Mouse (Mus musculus): ENCODE measurements around the gene Rnf167.

The Rnf167 gene

DNA sequence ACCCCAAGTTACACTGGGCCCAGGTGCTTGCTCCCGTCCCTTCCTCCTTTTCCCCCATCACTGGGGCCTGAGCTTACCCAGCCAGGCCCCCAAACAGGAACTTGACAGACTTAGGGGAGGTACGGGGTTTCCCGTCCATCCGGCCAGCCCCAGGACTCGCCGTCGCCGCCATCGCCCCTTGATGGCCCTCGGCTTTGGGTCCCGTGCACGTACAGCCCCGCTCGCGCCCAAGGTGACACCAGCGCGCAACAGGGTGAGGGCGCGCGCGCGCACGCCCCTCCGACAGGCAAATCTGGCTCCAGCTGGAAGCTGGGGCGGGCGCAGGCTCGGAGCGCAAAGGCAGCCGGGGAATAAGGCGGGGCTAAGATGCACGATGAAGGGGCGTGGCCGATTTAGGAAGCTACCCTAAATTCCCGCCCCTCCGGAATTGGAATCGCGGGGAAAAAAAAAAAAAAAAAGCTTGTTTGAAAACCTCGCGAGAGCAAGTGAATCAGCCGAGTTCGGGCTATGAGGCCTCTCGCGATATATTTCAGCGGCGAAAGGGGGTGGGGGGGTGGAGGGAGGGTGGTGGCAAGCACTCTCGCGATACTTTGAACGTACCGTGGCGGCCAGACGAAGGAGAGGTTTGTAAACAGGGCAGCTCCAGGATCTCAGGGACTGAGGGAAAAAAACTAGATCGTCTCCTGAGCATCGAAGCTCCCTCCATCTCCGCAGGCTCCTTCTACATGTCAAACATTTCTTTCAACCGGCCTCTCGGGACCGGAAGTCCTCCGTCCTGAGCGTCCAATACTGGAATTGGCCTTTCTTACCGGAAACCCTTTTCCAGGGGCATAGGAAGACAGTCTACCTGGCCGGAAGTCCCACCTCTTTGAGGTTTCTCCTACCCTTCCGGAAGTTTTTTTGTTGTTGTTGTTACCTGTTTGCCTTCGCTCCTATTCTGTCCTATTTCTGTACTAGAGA lies at the start of gene Rnf167, which contains the start of gene Slc25a11:
Gene Rnf167, plus strand, starts transcription at position 545 of the 960 bp plus-strand sequence.
Gene Slc25a11, minus strand, starts transcription at position 789 of the 960 bp plus-strand sequence.
- in situ Hi-C loops (cut with MboI; ENCODE audit: low pct_unique_long_range_greater_than_20kb in 1 of 2, low sequenced_read_pairs in 2 of 2, unreplicated experiment in 1 of 2), result no loop called here

- in situ Hi-C loops (cut with MboI; ENCODE audit: low pct_unique_long_range_greater_than_20kb in 1 of 2, low sequenced_read_pairs in 2 of 2, unreplicated experiment in 1 of 2), result no loop called here
Measured at GRCm38 (mm10) chr11:70597301-70597700, 49.7 kb upstream of the Rnf167 start.

- in situ Hi-C loops (cut with MboI; ENCODE audit: low pct_unique_long_range_greater_than_20kb in 1 of 2, low sequenced_read_pairs in 2 of 2, unreplicated experiment in 1 of 2), result no loop called here
Measured at GRCm38 (mm10) chr11:70598451-70598953, 48.5 kb upstream of the Rnf167 start.

DNA sequence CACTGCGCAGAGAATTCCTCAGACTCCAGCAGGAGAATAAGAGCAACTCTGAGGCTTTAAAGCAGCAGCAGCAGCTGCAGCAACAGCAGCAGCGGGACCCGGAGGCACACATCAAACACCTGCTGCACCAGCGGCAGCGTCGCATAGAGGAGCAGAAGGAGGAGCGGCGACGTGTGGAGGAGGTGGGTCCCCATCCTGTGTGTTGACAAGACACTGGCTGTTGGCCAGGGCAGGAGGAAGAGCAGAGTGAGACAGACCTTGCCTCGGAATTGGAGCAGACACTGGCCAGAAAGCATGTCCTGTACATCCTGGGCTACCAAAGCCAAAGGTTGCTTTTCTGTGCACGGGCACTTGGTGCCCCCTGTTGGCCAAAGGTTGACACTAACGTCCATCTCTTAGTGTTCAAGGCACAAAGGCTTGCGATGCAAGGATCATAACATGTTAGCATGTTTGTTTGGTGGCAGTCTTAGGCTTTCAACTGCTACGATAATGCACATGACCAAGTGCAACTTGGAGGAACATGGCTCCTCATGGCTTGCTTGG lies 41.9 kb upstream of the Rnf167 start:
- in situ Hi-C loops (cut with MboI; ENCODE audit: low pct_unique_long_range_greater_than_20kb in 1 of 2, low sequenced_read_pairs in 2 of 2, unreplicated experiment in 1 of 2), result loop anchor here in 1 of 2 experiments (25.0 kb wide), 1 partner anchor 193 kb away; the partner anchor contains the start of gene Pelp1

DNA sequence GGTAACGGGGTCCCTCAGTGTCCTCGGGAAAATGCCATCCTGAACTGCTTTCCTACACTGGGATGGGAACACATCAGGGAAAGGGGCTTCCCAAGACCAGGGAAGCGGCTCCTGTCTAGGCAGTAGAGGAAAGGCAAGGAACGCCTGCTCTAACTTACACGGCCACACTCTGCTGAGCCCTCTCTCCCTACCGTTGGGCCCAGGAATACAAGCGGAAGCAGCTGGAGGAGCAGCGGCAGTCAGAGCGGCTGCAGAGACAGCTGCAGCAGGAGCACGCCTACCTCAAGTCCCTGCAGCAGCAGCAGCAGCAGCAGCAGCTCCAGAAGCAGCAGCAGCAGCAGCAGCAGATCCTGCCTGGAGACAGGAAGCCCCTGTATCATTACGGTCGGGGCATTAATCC lies 40.3 kb upstream of the Rnf167 start:
- in situ Hi-C loops (cut with MboI; ENCODE audit: low pct_unique_long_range_greater_than_20kb in 1 of 2, low sequenced_read_pairs in 2 of 2, unreplicated experiment in 1 of 2), result loop anchor here in 1 of 2 experiments (25.0 kb wide), 1 partner anchor 194 kb away; the partner anchor contains the start of gene Pelp1

- in situ Hi-C loops (cut with MboI; ENCODE audit: low pct_unique_long_range_greater_than_20kb in 1 of 2, low sequenced_read_pairs in 2 of 2, unreplicated experiment in 1 of 2), result loop anchor here in 1 of 2 experiments (25.0 kb wide), 1 partner anchor 195 kb away; the partner anchor contains the start of gene Pelp1
Measured at GRCm38 (mm10) chr11:70607611-70608010, 39.4 kb upstream of the Rnf167 start.

- in situ Hi-C loops (cut with MboI; ENCODE audit: low pct_unique_long_range_greater_than_20kb in 1 of 2, low sequenced_read_pairs in 2 of 2, unreplicated experiment in 1 of 2), result loop anchor here in 1 of 2 experiments (25.0 kb wide), 1 partner anchor 196 kb away; the partner anchor contains the start of gene Pelp1
Measured at GRCm38 (mm10) chr11:70608381-70609066, 38.5 kb upstream of the Rnf167 start.

DNA sequence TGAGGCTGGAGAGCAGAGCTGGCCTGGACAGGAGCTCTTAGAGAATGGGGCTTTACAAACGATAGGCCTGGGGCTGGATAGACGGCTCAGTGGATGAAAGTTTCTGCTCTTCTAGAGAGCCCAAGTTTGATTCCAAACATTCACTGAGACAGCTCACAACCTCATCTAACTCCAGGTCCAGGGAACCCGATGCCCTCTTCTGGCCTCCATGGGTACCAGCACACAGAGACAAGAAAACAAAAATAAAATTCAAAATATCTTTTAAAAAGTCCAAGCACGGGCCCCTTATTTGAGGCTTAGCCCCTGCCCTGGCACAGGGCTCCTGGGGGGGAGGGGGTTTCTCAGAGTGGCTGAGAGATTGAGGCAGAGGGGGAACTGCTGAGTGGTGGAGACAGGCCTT lies 36.3 kb upstream of the Rnf167 start:
- in situ Hi-C loops (cut with MboI; ENCODE audit: low pct_unique_long_range_greater_than_20kb in 1 of 2, low sequenced_read_pairs in 2 of 2, unreplicated experiment in 1 of 2), result loop anchor here (10.0 to 25.0 kb wide), 3 partner anchors 86 to 198 kb away; partner anchors contain the start of genes Pelp1 (in 2 of the 2) and Psmb6 (in 1 of the 2)

GRCm38 (mm10) chr11:70612505-70612904 lies 34.5 kb upstream of the Rnf167 start:
- in situ Hi-C loops (cut with MboI; ENCODE audit: low pct_unique_long_range_greater_than_20kb in 1 of 2, low sequenced_read_pairs in 2 of 2, unreplicated experiment in 1 of 2), result loop anchor here (10.0 to 25.0 kb wide), 3 partner anchors 88 to 200 kb away; partner anchors contain the start of genes Pelp1 (in 2 of the 2) and Psmb6 (in 1 of the 2)

DNA sequence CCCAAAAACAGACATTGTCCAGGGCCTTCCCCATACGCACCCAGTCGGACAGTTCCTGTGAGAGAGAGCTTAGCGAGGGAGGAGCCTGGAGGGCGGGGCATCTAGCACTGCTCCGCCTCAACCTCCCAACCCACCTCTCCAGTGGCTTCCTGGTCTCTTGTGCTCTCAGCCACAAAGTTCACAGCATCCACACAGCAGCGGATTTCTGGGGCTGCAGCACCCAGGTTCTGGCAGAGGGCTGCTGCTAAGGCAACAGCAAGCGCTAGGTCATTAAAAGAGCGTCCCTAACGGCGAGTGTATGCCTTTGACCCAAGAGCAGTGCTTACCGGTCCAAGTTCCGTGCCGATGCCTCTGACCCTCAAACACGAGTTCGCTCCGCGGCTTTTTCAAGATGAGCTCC lies 32.0 kb upstream of the Rnf167 start:
- in situ Hi-C loops (cut with MboI; ENCODE audit: low pct_unique_long_range_greater_than_20kb in 1 of 2, low sequenced_read_pairs in 2 of 2, unreplicated experiment in 1 of 2), result loop anchor here (5.0 to 25.0 kb wide), 4 partner anchors 88 to 203 kb away; partner anchors contain the start of genes Pelp1 (in 2 of the 2) and Psmb6 (in 2 of the 2)

DNA sequence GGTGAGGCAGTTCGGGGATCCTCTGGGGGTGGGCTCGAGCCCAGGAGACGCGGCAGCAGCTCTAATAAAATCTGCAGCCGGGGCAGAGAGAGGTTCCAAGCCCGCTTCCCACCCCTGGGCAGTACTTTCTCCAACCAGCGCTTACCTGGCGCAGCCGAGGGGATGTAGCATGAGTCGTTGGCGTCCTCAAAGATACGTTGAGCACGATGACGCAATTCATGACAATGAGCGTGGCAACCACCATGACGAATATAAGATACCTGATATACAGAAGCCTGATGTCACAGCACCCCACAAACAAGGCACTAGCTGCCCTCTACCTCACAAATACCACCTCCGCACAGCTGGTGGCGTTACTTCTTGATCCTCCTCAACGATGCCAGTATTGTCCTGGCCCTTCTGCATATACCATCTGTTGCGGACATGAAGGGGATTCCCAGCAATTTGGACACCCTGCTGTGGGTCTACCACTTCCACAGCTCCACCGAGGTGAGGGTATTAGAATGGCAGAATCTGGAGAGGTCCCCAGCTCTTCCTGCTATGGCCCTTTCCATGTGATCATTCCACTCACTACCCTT lies 31.4 kb upstream of the Rnf167 start, which contains the start of gene 4930544D05Rik:
Gene 4930544D05Rik, plus strand, starts transcription at position 333 of the 578 bp plus-strand sequence.
- in situ Hi-C loops (cut with MboI; ENCODE audit: low pct_unique_long_range_greater_than_20kb in 1 of 2, low sequenced_read_pairs in 2 of 2, unreplicated experiment in 1 of 2), result loop anchor here (5.0 to 25.0 kb wide), 4 partner anchors 88 to 203 kb away; partner anchors contain the start of genes Pelp1 (in 2 of the 2) and Psmb6 (in 2 of the 2)

- in situ Hi-C loops (cut with MboI; ENCODE audit: low pct_unique_long_range_greater_than_20kb in 1 of 2, low sequenced_read_pairs in 2 of 2, unreplicated experiment in 1 of 2), result loop anchor here (5.0 to 25.0 kb wide), 4 partner anchors 92 to 207 kb away; partner anchors contain the start of genes Pelp1 (in 2 of the 2) and Psmb6 (in 2 of the 2)
Measured at GRCm38 (mm10) chr11:70619101-70619500, 27.9 kb upstream of the Rnf167 start, which contains the start of gene Chrne. Chrne (minus strand) TSS chr11:70619216.

GRCm38 (mm10) chr11:70621972-70622814 lies 24.8 kb upstream of the Rnf167 start:
- in situ Hi-C loops (cut with MboI; ENCODE audit: low pct_unique_long_range_greater_than_20kb in 1 of 2, low sequenced_read_pairs in 2 of 2, unreplicated experiment in 1 of 2), result loop anchor here in 1 of 2 experiments (25.0 kb wide), 1 partner anchor 210 kb away; the partner anchor contains the start of gene Pelp1

DNA sequence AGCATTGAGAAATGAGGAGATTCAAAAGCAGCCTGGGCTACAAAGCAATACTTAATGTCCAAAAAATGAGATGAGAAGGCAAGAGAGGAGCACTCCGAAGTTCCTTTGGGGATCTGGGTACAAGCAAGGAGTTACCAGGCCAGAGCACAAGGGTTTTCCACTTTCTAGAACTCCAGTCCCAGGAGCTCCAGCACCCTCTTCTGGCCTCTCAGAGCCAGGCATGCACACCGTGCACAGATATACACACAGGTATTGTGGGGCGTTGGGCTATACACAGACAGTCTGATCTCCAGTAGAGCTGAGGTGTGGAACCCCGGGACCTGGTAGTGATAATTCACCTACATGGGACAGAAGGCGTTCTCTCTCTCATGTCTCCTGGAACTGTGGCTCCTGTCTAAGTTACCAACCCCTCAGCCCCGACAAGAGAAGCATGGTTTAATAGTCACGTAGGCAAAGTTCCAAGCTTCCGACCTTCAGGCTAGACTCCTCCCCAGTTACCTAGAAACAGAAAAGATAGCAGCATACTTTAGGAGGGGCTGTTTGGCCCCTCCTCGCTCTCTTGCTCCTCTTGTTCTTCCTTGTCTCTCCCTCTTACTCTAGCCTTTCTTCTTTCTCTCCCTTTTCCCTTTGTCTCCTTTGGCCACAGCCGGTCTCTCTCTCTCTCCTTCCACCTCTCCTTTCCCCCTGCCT lies 23.8 kb upstream of the Rnf167 start:
- in situ Hi-C loops (cut with MboI; ENCODE audit: low pct_unique_long_range_greater_than_20kb in 1 of 2, low sequenced_read_pairs in 2 of 2, unreplicated experiment in 1 of 2), result loop anchor here in 1 of 2 experiments (25.0 kb wide), 1 partner anchor 211 kb away; the partner anchor contains the start of gene Pelp1

DNA sequence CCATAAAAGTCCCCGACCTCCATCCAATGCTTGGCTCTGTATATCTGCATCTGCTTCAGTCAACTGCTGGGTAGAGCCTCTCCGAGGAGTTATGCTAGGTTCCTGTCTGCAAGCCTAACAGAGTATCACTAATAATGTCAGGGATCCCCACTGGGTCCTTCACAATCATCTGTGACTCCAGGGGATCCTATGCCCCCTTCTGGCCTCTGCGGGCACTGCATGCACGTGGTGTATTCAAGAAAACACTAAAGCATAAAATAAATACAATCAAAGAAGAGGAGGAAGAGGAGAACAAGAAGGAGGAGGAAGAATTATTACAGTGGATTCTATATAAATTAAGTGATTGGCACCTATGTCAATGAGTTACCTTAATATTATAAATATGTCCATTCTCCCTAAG lies 21.6 kb upstream of the Rnf167 start:
- in situ Hi-C loops (cut with MboI; ENCODE audit: low pct_unique_long_range_greater_than_20kb in 1 of 2, low sequenced_read_pairs in 2 of 2, unreplicated experiment in 1 of 2), result no loop called here

DNA sequence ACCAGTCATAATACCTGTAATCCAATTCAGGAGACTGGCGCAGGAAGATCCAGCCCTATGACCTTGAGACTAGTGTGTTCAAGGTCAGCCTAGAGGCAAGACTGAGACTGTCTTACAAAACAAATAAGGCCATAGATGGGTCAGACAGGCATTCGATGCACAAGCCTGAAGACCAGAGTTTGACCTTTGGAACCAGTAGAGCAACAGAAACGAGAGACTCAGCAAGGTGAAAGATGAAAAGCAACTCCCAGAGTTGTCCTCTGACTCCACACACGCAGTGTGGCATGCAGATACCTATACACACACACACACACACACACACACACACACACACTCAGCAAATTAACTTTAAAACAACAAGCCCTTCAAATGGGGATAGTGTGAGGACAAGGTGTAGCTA lies 20.2 kb upstream of the Rnf167 start:
- in situ Hi-C loops (cut with MboI; ENCODE audit: low pct_unique_long_range_greater_than_20kb in 1 of 2, low sequenced_read_pairs in 2 of 2, unreplicated experiment in 1 of 2), result no loop called here

Data from mouse embryonic stem cell (cell line).